Mouse (Mus musculus) heart, adult 9 months (tissue): ENCODE data around the gene Smyd3.
A peak's percentile ranks its signal among the peaks of the same experiment; 100 is the strongest.

Experiments used
- DNase-seq, 2 experiments: peaks; one replicate each; pipeline ENCODE4 v3.0.0; 2022; ENCODE audit warnings: low spot score in 2 of 2

Smyd3 gene

GRCm38 (mm10) chr1:179118673-179119072 is 399.2 kb downstream of the Smyd3 start:
- DNase-seq, result no peak

GRCm38 (mm10) chr1:179116729-179117663 is 400.8 kb downstream of the Smyd3 start:
- DNase-seq, result no peak

GRCm38 (mm10) chr1:179114833-179115495 is 402.9 kb downstream of the Smyd3 start:
- no peak for DNase-seq

GRCm38 (mm10) chr1:179114385-179114784 is 403.5 kb downstream of the Smyd3 start:
- DNase-seq, result no peak

GRCm38 (mm10) chr1:179108759-179109158 is 409.1 kb downstream of the Smyd3 start:
- no peak for DNase-seq

- DNase-seq, result no peak
Measured at GRCm38 (mm10) chr1:179107761-179108694, 409.8 kb downstream of the Smyd3 start.

- DNase-seq, result no peak
Measured at GRCm38 (mm10) chr1:179107211-179107610, 410.6 kb downstream of the Smyd3 start.

- no peak for DNase-seq
Measured at GRCm38 (mm10) chr1:179106702-179107145, 411.1 kb downstream of the Smyd3 start.

- DNase-seq, result no peak
Measured at GRCm38 (mm10) chr1:179106103-179106701, 411.6 kb downstream of the Smyd3 start.

GRCm38 (mm10) chr1:179104447-179104846 is 413.4 kb downstream of the Smyd3 start:
- DNase-seq, result no peak

- DNase-seq, result no peak
Measured at GRCm38 (mm10) chr1:179096993-179097392, 420.8 kb downstream of the Smyd3 start.

GRCm38 (mm10) chr1:179096323-179096722 is 421.5 kb downstream of the Smyd3 start:
- no peak for DNase-seq

- no peak for DNase-seq
Measured at GRCm38 (mm10) chr1:179089174-179089573, 428.7 kb downstream of the Smyd3 start.

- peak; percentile 11 to 23 for DNase-seq
Measured at GRCm38 (mm10) chr1:179087033-179087998, 430.5 kb downstream of the Smyd3 start.

GRCm38 (mm10) chr1:179086208-179086607 is 431.6 kb downstream of the Smyd3 start:
- no peak for DNase-seq

GRCm38 (mm10) chr1:179083098-179083497 is 434.7 kb downstream of the Smyd3 start:
- DNase-seq, result no peak

- DNase-seq, result no peak
Measured at GRCm38 (mm10) chr1:179073846-179074245, 444.0 kb downstream of the Smyd3 start.

- DNase-seq, result no peak
Measured at GRCm38 (mm10) chr1:179072935-179073654, 444.7 kb downstream of the Smyd3 start.

GRCm38 (mm10) chr1:179072406-179072805 is 445.4 kb downstream of the Smyd3 start:
- DNase-seq, result no peak
